Mouse (Mus musculus): ENCODE results near the gene B3gntl1. TPM values are rescaled to one million over a fixed set of nuclear protein-coding genes. Genes with fewer than 3 reads are reported as not detected.

Gene B3gntl1
- total and polyA plus RNA-seq, 3 experiments, result 2.2 to 7.4 (median 4.9) TPM

- Histone ChIP-seq H3K4me1 (ENCODE audit: insufficient read depth, low read depth, low read length) (no peaks in the 10 kb centered on the region), H3K4me3 (ENCODE audit: low read depth, low read length) (no peak overlapping the region), H3K27me3 (ENCODE audit: insufficient read depth, low read length) (no peaks in the 10 kb centered on the region), H3K9me3 (replicated peaks) (no peaks in the 10 kb centered on the region), H3K36me3 (replicated peaks) (peaks cover 74% of the 10 kb centered on the region)
- DNase-seq (ENCODE audit: low spot score) (no peak), ATAC-seq (ENCODE audit: extremely low read depth, insufficient number of reproducible peaks, low FRiP score, poor library complexity, severe bottlenecking) (no peak)
- no peak for TF ChIP-seq CTCF (IDR thresholded peaks at IDR 0.05; ENCODE audit: low read depth, low read length)
- no peak for TF ChIP-seq TAL1 (conservative IDR thresholded peaks at IDR 0.05; ENCODE audit: low read depth, low read length)
- TF ChIP-seq POLR2AphosphoS5 (IDR thresholded peaks at IDR 0.05; ENCODE audit: insufficient replicate concordance, low read depth, low read length), result no peak
- no peak for TF ChIP-seq GATA1 (IDR thresholded peaks at IDR 0.05; ENCODE audit: borderline replicate concordance, low read length)
- TF ChIP-seq GATA2 (IDR thresholded peaks at IDR 0.05; ENCODE audit: borderline replicate concordance, low read depth, low read length), result no peak
These were observed 62.0 kb downstream of the B3gntl1 start for GRCm38 (mm10) chr11:121610976-121611375.

- peaks cover 90% of the 10 kb centered on the region for H3K36me3 ChIP-seq (replicated peaks)
- no peaks in the 10 kb centered on the region for H3K9me3 ChIP-seq (replicated peaks)
These were observed 67.3 kb downstream of the B3gntl1 start for GRCm38 (mm10) chr11:121605604-121606003.

GRCm38 (mm10) chr11:121601422-121601821 is 71.5 kb downstream of the B3gntl1 start:
- DNase-seq (ENCODE audit: low spot score) (no peak), ATAC-seq (ENCODE audit: extremely low read depth, insufficient number of reproducible peaks, low FRiP score, poor library complexity, severe bottlenecking) (no peak)
- peaks cover 8% of the 10 kb centered on the region for H3K4me1 ChIP-seq (ENCODE audit: insufficient read depth, low read depth, low read length)
- no peak overlapping the region for H3K4me3 ChIP-seq (ENCODE audit: low read depth, low read length)
- TF ChIP-seq GATA2 (IDR thresholded peaks at IDR 0.05; ENCODE audit: borderline replicate concordance, low read depth, low read length) (no peak), GATA1 (IDR thresholded peaks at IDR 0.05; ENCODE audit: borderline replicate concordance, low read length) (no peak), CTCF (IDR thresholded peaks at IDR 0.05; ENCODE audit: low read depth, low read length) (no peak), TAL1 (conservative IDR thresholded peaks at IDR 0.05; ENCODE audit: low read depth, low read length) (no peak), POLR2AphosphoS5 (IDR thresholded peaks at IDR 0.05; ENCODE audit: insufficient replicate concordance, low read depth, low read length) (no peak)
- H3K27me3 ChIP-seq (ENCODE audit: insufficient read depth, low read length), result no peaks in the 10 kb centered on the region
- H3K9me3 ChIP-seq (replicated peaks), result no peaks in the 10 kb centered on the region
- peaks cover 93% of the 10 kb centered on the region for H3K36me3 ChIP-seq (replicated peaks)

More at GRCm38 (mm10) chr11:121605604-121606003, 67.3 kb downstream of the B3gntl1 start:
- ATAC-seq (ENCODE audit: extremely low read depth, insufficient number of reproducible peaks, low FRiP score, poor library complexity, severe bottlenecking), result no peak
- no peak overlapping the region for H3K4me3 ChIP-seq (ENCODE audit: low read depth, low read length)
- no peaks in the 10 kb centered on the region for H3K27me3 ChIP-seq (ENCODE audit: insufficient read depth, low read length)
- TF ChIP-seq GATA2 (IDR thresholded peaks at IDR 0.05; ENCODE audit: borderline replicate concordance, low read depth, low read length) (no peak), CTCF (IDR thresholded peaks at IDR 0.05; ENCODE audit: low read depth, low read length) (no peak), POLR2AphosphoS5 (IDR thresholded peaks at IDR 0.05; ENCODE audit: insufficient replicate concordance, low read depth, low read length) (no peak), TAL1 (conservative IDR thresholded peaks at IDR 0.05; ENCODE audit: low read depth, low read length) (no peak), GATA1 (IDR thresholded peaks at IDR 0.05; ENCODE audit: borderline replicate concordance, low read length) (no peak)
- DNase-seq (ENCODE audit: low spot score), result no peak
- H3K4me1 ChIP-seq (ENCODE audit: insufficient read depth, low read depth, low read length), result peaks cover 8% of the 10 kb centered on the region

- Histone ChIP-seq H3K36me3 (replicated peaks) (peaks cover 91% of the 10 kb centered on the region), H3K4me3 (ENCODE audit: low read depth, low read length) (no peak overlapping the region), H3K27me3 (ENCODE audit: insufficient read depth, low read length) (no peaks in the 10 kb centered on the region), H3K4me1 (ENCODE audit: insufficient read depth, low read depth, low read length) (no peaks in the 10 kb centered on the region), H3K9me3 (replicated peaks) (no peaks in the 10 kb centered on the region)
- TF ChIP-seq GATA1 (IDR thresholded peaks at IDR 0.05; ENCODE audit: borderline replicate concordance, low read length) (no peak), GATA2 (IDR thresholded peaks at IDR 0.05; ENCODE audit: borderline replicate concordance, low read depth, low read length) (no peak), CTCF (IDR thresholded peaks at IDR 0.05; ENCODE audit: low read depth, low read length) (no peak), TAL1 (conservative IDR thresholded peaks at IDR 0.05; ENCODE audit: low read depth, low read length) (no peak), POLR2AphosphoS5 (IDR thresholded peaks at IDR 0.05; ENCODE audit: insufficient replicate concordance, low read depth, low read length) (no peak)
- no peak for DNase-seq (ENCODE audit: low spot score)
- no peak for ATAC-seq (ENCODE audit: extremely low read depth, insufficient number of reproducible peaks, low FRiP score, poor library complexity, severe bottlenecking)
These were observed 75.7 kb downstream of the B3gntl1 start for GRCm38 (mm10) chr11:121597254-121597653.

- H3K36me3 ChIP-seq (replicated peaks), result peaks cover 45% of the 10 kb centered on the region
- H3K9me3 ChIP-seq (replicated peaks), result no peaks in the 10 kb centered on the region
- no peaks in the 10 kb centered on the region for H3K4me1 ChIP-seq (ENCODE audit: insufficient read depth, low read depth, low read length)
- H3K4me3 ChIP-seq (ENCODE audit: low read depth, low read length), result no peak overlapping the region
- no peak for TF ChIP-seq CTCF (IDR thresholded peaks at IDR 0.05; ENCODE audit: low read depth, low read length)
- TF ChIP-seq TAL1 (conservative IDR thresholded peaks at IDR 0.05; ENCODE audit: low read depth, low read length), result no peak
- no peak for TF ChIP-seq GATA2 (IDR thresholded peaks at IDR 0.05; ENCODE audit: borderline replicate concordance, low read depth, low read length)
- TF ChIP-seq POLR2AphosphoS5 (IDR thresholded peaks at IDR 0.05; ENCODE audit: insufficient replicate concordance, low read depth, low read length), result no peak
- no peak for TF ChIP-seq GATA1 (IDR thresholded peaks at IDR 0.05; ENCODE audit: borderline replicate concordance, low read length)
- DNase-seq (ENCODE audit: low spot score) (no peak), ATAC-seq (ENCODE audit: extremely low read depth, insufficient number of reproducible peaks, low FRiP score, poor library complexity, severe bottlenecking) (no peak)
- no peaks in the 10 kb centered on the region for H3K27me3 ChIP-seq (ENCODE audit: insufficient read depth, low read length)
These were observed 91.1 kb downstream of the B3gntl1 start for GRCm38 (mm10) chr11:121581856-121582255.

Other genes with a start within 250 kb of the B3gntl1 start
- 1.0 and 65.8 TPM in 2 replicates for gene Fn3k, start 238.2 kb downstream of the B3gntl1 start, total RNA-seq (2014; fragmentation: Nextera tagmentation)
- 2.3 and 3.0 TPM in 2 replicates for gene Fn3k, start 238.2 kb downstream of the B3gntl1 start, total RNA-seq (2017)
- gene Fn3k, start 238.2 kb downstream of the B3gntl1 start, polyA plus RNA-seq (2012), result 0.04 and 0.15 TPM in 2 replicates
- gene Tbcd, start 221.2 kb downstream of the B3gntl1 start, total RNA-seq (2014; fragmentation: Nextera tagmentation), result 35.7 and 40.0 TPM in 2 replicates
- 47.6 and 53.7 TPM in 2 replicates for gene Tbcd, start 221.2 kb downstream of the B3gntl1 start, total RNA-seq (2017)
- gene Tbcd, start 221.2 kb downstream of the B3gntl1 start, polyA plus RNA-seq (2012), result 5.4 and 5.8 TPM in 2 replicates
- 0.63 TPM in 1 of 2 replicates, not detected in the other for gene Zfp750, start 153.8 kb downstream of the B3gntl1 start, total RNA-seq (2014; fragmentation: Nextera tagmentation)
- gene Zfp750, start 153.8 kb downstream of the B3gntl1 start, total RNA-seq (2017), result 0.05 and 0.06 TPM in 2 replicates
- gene Zfp750, start 153.8 kb downstream of the B3gntl1 start, polyA plus RNA-seq (2012), result 0.03 and 0.04 TPM in 2 replicates
- gene Metrnl, start 28.4 kb upstream of the B3gntl1 start, total RNA-seq (2014; fragmentation: Nextera tagmentation), result not detected in 2 replicates
- gene Metrnl, start 28.4 kb upstream of the B3gntl1 start, total RNA-seq (2017), result not detected in 2 replicates
- gene Metrnl, start 28.4 kb upstream of the B3gntl1 start, polyA plus RNA-seq (2012), result not detected in 2 replicates
- not detected in 2 replicates for gene Ptchd3, start 157.1 kb upstream of the B3gntl1 start, total RNA-seq (2014; fragmentation: Nextera tagmentation)
- gene Ptchd3, start 157.1 kb upstream of the B3gntl1 start, total RNA-seq (2017), result 0.05 TPM in 1 of 2 replicates, not detected in the other
- not detected in 2 replicates for gene Ptchd3, start 157.1 kb upstream of the B3gntl1 start, polyA plus RNA-seq (2012)

All from G1E (cell line).